Mouse (Mus musculus) heart, embryonic 14.5 days (tissue): ENCODE measurements around the gene Itgae. TPM values are rescaled to one million over a fixed set of nuclear protein-coding genes. Genes with fewer than 3 reads are reported as not detected.

Experiments
- ATAC-seq: fragments of 200-750 bp; cut with Nextera tagmentation; 2 replicates; pipeline ENCODE4 v1.8.0; 2017; ENCODE audit warnings: low read depth, moderate TSS enrichment; ENCODE audit not compliant: insufficient number of reproducible peaks, insufficient read depth, low FRiP score
- H3K27ac ChIP-seq, 2 experiments: fragments of 200-500 bp in 1 of 2; fragments of 300-500 bp in 1 of 2; sonication (generic) in 1 of 2; replicated peaks in 1 of 2; 2 replicates each; pipeline ENCODE4 v1.5.1; 2012 to 2014; ENCODE audit warnings: low read depth in 2 of 2, low read length in 2 of 2, control low read depth in 1 of 2, mild to moderate bottlenecking in 1 of 2, mixed read lengths in 1 of 2; ENCODE audit not compliant: control insufficient read depth in 1 of 2, insufficient read depth in 1 of 2
- H3K27me3 ChIP-seq: fragments of 300-500 bp; sonication (generic); 2 replicates; pipeline ENCODE4 v1.6.1; 2014; ENCODE audit warnings: mild to moderate bottlenecking, low read length, control low read depth; ENCODE audit not compliant: control insufficient read depth, insufficient read depth
- H3K36me3 ChIP-seq: fragments of 300-500 bp; sonication (generic); 2 replicates; pipeline ENCODE4 v1.6.1; 2014; ENCODE audit warnings: mild to moderate bottlenecking, control low read depth, low read length, mixed read lengths; ENCODE audit not compliant: control insufficient read depth, insufficient read depth
- H3K4me1 ChIP-seq, 2 experiments: fragments of 200-500 bp in 1 of 2; fragments of 300-500 bp in 1 of 2; sonication (generic) in 1 of 2; 2 replicates each; pipeline ENCODE4 v1.6.1; 2012 to 2014; ENCODE audit warnings: low read length in 2 of 2, control low read depth in 1 of 2, mixed read lengths in 1 of 2; ENCODE audit not compliant: control insufficient read depth in 2 of 2, insufficient read depth in 2 of 2
- H3K4me2 ChIP-seq: fragments of 300-500 bp; sonication (generic); 2 replicates; pipeline ENCODE4 v1.6.1; 2014; ENCODE audit warnings: mild to moderate bottlenecking, low read length
- H3K4me3 ChIP-seq, 2 experiments: fragments of 200-500 bp in 1 of 2; fragments of 300-500 bp in 1 of 2; sonication (generic) in 1 of 2; 2 replicates each; pipeline ENCODE4 v1.5.1; 2012 to 2014; ENCODE audit warnings: low read length in 2 of 2, mild to moderate bottlenecking in 2 of 2, control low read depth in 1 of 2, low read depth in 1 of 2, moderate library complexity in 1 of 2; ENCODE audit not compliant: control insufficient read depth in 1 of 2, insufficient read depth in 1 of 2
- H3K9ac ChIP-seq: fragments of 300-500 bp; sonication (generic); 2 replicates; pipeline ENCODE4 v1.6.1; 2014; ENCODE audit warnings: mild to moderate bottlenecking, low read length
- H3K9me3 ChIP-seq: fragments of 300-500 bp; sonication (generic); 2 replicates; pipeline ENCODE4 v1.6.1; 2016; ENCODE audit warnings: low read length, control low read depth; ENCODE audit not compliant: control insufficient read depth
- WGBS: fragments of 180-500 bp; shearing (Covaris S2); extraction: QIAGEN DNeasy Blood & Tissue Kit; methylation state at CpG from one replicate; pipeline ENCODE4 v1.1.7; 2014; 5-methylcytosine and 5-hydroxymethylcytosine counted together
- polyA plus RNA-seq: library from polyadenylated mRNA; unstranded; fragments of >200 nt; fragmentation: Nextera tagmentation; extraction: Ambion mirVana; gene quantifications from 2 replicates; pipeline ENCODE4 v1.2.1, GENCODE M21; 2014

Gene Itgae
- polyA plus RNA-seq, 1 experiment from 2014 or later: 0.22 TPM

GRCm38 (mm10) chr11:73080306-73080705 is 10.1 kb upstream of the Itgae start:
- Histone ChIP-seq H3K4me3 (no peak overlapping the region), H3K36me3 (peaks cover 88% of the 10 kb centered on the region), H3K9me3 (no peaks in the 10 kb centered on the region), H3K4me1 (peaks cover 3 to 4% of the 10 kb centered on the region in 2 experiments; a peak in 3 of 4 replicates), H3K4me2 (no peak overlapping the region), H3K9ac (no peak overlapping the region), H3K27me3 (no peaks in the 10 kb centered on the region), H3K27ac (no peak overlapping the region)
- no peak for ATAC-seq
- 88% methylated on average over 3 of the region's 3 CpGs for WGBS

- peaks cover 25 to 31% of the 10 kb centered on the region in 2 experiments for H3K4me1 ChIP-seq
- H3K4me2 ChIP-seq: no peak overlapping the region
- H3K9ac ChIP-seq: no peak overlapping the region
- H3K4me3 ChIP-seq: no peak overlapping the region
- peak overlapping the region in 1 of 2 experiments; percentile 47; a peak in 2 of 4 replicates for H3K27ac ChIP-seq
- peaks cover 48% of the 10 kb centered on the region for H3K36me3 ChIP-seq
- H3K9me3 ChIP-seq: no peaks in the 10 kb centered on the region
- ATAC-seq: no peak
- H3K27me3 ChIP-seq: no peaks in the 10 kb centered on the region
- 65% methylated on average over 6 of the region's 6 CpGs for WGBS
Observed at GRCm38 (mm10) chr11:73084303-73084702, 6.1 kb upstream of the Itgae start.

GRCm38 (mm10) chr11:73084804-73085231 is 5.6 kb upstream of the Itgae start:
- H3K4me1 ChIP-seq: peaks cover 25 to 31% of the 10 kb centered on the region in 2 experiments
- no peak overlapping the region for H3K4me2 ChIP-seq
- H3K9me3 ChIP-seq: no peaks in the 10 kb centered on the region
- no peak overlapping the region for H3K4me3 ChIP-seq
- H3K27me3 ChIP-seq: no peaks in the 10 kb centered on the region
- no peak overlapping the region for H3K9ac ChIP-seq
- ATAC-seq: no peak
- peaks cover 43% of the 10 kb centered on the region for H3K36me3 ChIP-seq
- WGBS: 70% methylated on average over 10 of the region's 10 CpGs
- H3K27ac ChIP-seq: peak overlapping the region; percentile 35 to 47

DNA sequence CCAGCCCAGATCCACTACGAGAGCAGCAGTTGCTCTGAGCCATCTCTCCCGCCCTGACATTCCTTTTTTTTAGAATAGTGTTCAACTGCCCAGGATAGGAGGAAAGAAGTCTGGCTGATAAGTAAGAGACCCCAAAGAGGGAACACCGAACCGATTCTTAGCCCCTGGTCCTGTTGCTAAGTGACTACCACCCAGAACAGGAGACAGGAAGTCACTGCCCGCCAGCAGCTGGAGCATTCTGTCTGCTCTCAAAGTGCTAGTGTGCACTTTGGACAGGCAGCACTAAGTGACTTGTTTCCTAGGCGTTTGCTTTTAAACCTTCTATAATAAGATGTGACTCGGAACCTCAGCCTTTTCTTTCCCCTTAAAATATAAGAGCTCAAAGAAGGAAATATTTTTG is 5.0 kb upstream of the Itgae start:
- Histone ChIP-seq H3K4me1 (peaks cover 25 to 31% of the 10 kb centered on the region in 2 experiments), H3K4me2 (no peak overlapping the region), H3K4me3 (no peak overlapping the region), H3K9me3 (no peaks in the 10 kb centered on the region), H3K36me3 (peaks cover 37% of the 10 kb centered on the region), H3K9ac (no peak overlapping the region), H3K27ac (peak overlapping the region; percentile 26 to 35; a peak in 2 of 4 replicates), H3K27me3 (no peaks in the 10 kb centered on the region)
- no peak for ATAC-seq
- 37% methylated on average over 7 of the region's 7 CpGs for WGBS

GRCm38 (mm10) chr11:73087700-73088480 is 2.5 kb upstream of the Itgae start:
- ATAC-seq: no peak
- Histone ChIP-seq H3K4me3 (no peak overlapping the region), H3K4me2 (no peak overlapping the region), H3K4me1 (peaks cover 25 to 31% of the 10 kb centered on the region in 2 experiments), H3K27me3 (no peaks in the 10 kb centered on the region), H3K9me3 (no peaks in the 10 kb centered on the region), H3K9ac (no peak overlapping the region), H3K36me3 (peaks cover 12% of the 10 kb centered on the region), H3K27ac (no peak overlapping the region)
- WGBS: 51% methylated on average over 6 of the region's 6 CpGs

- no peaks in the 10 kb centered on the region for H3K9me3 ChIP-seq
- no peaks in the 10 kb centered on the region for H3K36me3 ChIP-seq
- ATAC-seq: no peak
- 79% methylated on average over 2 of the region's 2 CpGs for WGBS
- no peak overlapping the region for H3K4me3 ChIP-seq
- no peak overlapping the region for H3K4me2 ChIP-seq
- H3K4me1 ChIP-seq: peaks cover 19 to 27% of the 10 kb centered on the region in 2 experiments
- no peak overlapping the region for H3K27ac ChIP-seq
- no peaks in the 10 kb centered on the region for H3K27me3 ChIP-seq
- no peak overlapping the region for H3K9ac ChIP-seq
Observed at GRCm38 (mm10) chr11:73090826-73091225, 443 bp downstream of the Itgae start.

GRCm38 (mm10) chr11:73092057-73092456 is 1.7 kb downstream of the Itgae start:
- Histone ChIP-seq H3K27ac (no peak overlapping the region), H3K4me2 (no peak overlapping the region), H3K4me1 (peaks cover 13 to 18% of the 10 kb centered on the region in 2 experiments), H3K27me3 (no peaks in the 10 kb centered on the region), H3K9ac (no peak overlapping the region), H3K9me3 (no peaks in the 10 kb centered on the region), H3K36me3 (no peaks in the 10 kb centered on the region), H3K4me3 (no peak overlapping the region)
- 78% methylated on average over 4 of the region's 4 CpGs for WGBS
- ATAC-seq: no peak
